Mouse (Mus musculus): ENCODE measurements at regions not wholly inside any gene's neighbourhood (a gene's known extent, or its start where the extent isn't known, plus 50 kb on each side); places are given as distances from the start of the nearest gene placed in this dataset.

DNA sequence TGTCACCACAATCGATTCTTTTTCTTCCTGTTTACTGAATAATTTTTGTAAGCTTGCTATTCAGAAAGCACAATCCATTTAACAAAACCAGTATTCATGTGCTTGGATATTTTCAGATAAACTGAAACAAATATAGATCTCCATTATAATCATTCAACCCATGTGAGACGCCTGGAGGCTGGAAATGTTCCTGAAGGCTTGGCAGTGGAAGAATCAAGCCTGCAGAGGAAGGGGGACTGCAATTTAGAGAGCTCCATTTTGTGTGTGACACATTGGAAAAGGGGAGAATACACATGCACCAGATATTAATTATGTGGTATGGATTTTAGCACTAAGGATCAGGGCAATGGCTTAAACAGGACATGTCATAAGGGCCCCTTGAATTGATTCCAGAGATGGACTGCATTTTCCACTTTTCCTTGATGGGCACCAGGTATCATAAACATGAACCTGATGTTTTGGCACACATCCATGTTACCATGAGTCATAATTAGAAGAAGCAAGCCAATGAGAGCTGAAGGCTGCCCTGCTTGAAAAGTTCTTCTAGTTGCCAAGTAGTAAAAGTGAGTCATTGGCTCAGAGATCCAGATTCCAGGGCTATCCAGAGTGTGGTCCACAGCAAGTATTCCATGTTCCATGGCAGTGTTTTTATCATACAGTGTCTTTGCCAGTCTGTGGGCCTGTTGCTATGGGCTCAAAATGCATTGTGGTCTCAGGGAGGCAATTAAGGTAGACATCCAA lies 282.8 kb downstream of the Impad1 start:
- no peak for TF ChIP-seq POLR2A (IDR thresholded peaks at IDR 0.05; ENCODE audit: borderline replicate concordance, extremely low read depth, low read depth, low read length)
- TF ChIP-seq CTCF (IDR thresholded peaks at IDR 0.05; ENCODE audit: insufficient read depth, low read length): no peak
